Mouse (Mus musculus): ENCODE results near the gene Bcl2l14.

Gene Bcl2l14

DNA sequence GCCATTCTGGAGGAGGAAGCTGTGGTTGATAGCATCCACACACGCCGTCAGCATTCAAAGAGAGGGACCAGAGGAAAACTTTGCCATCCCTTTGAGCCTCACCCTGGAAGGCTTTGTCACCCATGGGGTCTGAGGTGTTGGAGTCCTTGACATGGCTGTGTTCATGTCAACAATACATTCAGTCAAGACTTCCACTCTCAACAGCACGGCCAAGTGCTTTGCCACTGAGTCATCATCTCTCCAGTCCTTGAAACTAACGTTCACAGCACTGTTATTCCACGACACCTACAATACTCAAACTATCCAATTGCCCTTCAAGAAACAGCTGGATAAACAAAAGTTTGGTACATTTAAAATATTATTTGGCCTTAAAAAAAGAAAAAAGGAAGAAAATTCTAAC lies 46.1 kb downstream of the Bcl2l14 start:
- no peak for DNase-seq (ENCODE audit: low spot score in 2 of 2)

DNA sequence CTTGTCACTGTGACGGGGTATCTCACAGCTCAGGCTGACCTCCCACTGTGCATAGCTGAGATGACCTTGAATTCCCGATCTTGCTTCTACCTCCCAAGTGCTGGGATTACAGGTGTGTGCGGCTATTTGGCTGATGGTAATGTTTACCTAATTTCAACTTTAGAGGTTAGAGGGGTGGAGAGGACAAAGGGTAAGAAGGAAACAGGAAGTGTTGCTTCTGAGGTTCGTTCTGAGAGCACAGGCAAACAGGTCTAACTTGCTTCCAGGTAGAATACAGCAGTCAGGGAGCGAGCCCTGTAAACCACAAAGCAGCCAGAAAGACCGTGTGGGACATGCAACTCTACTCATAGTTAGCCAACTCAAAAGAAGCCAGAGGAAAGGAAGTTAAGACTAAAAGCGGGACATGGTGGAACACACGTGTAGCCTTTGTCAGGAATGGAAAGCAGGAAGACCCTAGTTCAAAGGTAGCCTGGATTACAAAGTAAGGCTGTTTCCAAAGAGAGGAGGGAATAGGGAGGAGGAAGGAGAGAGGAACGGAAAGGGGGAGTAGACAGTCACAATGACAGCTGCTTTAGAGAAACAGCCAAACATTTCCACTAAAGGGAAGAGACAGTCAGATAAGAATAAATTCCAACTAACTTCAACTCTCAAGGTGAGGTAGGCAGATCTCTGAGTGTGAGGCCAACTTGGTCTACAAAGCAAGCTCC lies 47.2 kb downstream of the Bcl2l14 start:
- no peak for DNase-seq (ENCODE audit: low spot score in 2 of 2)

DNA sequence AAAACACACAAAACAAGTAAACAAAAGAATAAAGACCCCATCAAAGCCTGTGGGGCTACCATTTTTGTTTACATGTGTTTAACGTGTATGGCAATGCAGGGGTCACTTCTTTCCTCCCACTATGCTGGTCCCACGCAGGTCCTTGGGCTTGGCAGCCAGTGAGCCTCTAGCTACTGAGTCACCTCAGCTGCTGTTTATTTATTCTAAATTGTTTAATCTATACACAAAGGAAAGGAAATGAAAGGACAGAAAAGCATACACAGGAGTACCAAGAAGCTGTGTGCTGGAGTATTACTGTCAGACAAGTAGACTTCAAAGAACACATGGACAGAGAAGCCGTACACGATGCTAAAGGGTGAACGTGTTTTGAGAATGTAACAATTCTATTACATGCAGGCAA lies 47.8 kb downstream of the Bcl2l14 start:
- no peak for DNase-seq (ENCODE audit: low spot score in 2 of 2)

DNA sequence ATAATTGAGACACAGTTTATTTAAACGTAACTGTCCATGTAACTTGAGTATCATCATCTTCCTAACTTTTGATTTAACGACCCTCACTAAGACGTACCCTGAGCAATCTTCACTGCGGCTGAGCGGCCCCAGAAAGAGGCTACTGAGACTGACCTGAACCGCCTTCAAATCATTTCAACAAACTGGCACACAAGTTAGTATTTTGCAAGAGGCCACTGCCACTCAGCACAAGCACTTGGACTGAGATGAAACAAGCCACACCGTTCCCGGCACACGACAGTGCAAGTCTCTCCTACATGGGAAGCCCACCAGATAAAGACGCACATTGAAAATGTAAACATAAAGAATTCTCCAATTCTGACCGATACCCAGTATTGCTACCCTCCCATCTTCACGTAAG lies 52.3 kb downstream of the Bcl2l14 start:
- no peak for DNase-seq (ENCODE audit: low spot score in 2 of 2)

- DNase-seq (ENCODE audit: low spot score in 2 of 2) = no peak
Observed at GRCm38 (mm10) chr6:134449958-134450357, 53.8 kb downstream of the Bcl2l14 start.

GRCm38 (mm10) chr6:134450661-134451119 lies 54.6 kb downstream of the Bcl2l14 start:
- DNase-seq (ENCODE audit: low spot score in 2 of 2) = no peak

DNA sequence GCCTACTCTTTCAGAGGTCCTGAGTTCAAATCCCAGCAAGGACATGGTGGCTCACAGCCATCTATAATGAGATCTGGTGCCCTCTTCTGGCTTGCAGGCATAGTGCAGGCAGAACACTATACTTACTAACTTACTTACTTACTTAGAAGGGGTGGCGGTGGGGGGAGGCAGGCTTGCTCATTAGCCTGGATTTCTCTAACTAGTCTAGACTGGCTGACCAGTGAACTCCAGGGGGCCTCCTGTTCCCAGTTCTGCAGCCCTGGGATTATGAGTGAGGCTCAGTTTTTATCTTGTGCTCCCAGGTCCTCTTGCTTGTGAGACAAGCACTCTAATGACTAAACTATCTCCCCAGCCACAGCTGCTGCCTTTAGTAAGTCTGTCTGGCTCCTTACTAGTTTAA lies 58.0 kb downstream of the Bcl2l14 start:
- peak in 1 of 2 experiments; percentile 39 for DNase-seq (ENCODE audit: low spot score in 2 of 2)

DNA sequence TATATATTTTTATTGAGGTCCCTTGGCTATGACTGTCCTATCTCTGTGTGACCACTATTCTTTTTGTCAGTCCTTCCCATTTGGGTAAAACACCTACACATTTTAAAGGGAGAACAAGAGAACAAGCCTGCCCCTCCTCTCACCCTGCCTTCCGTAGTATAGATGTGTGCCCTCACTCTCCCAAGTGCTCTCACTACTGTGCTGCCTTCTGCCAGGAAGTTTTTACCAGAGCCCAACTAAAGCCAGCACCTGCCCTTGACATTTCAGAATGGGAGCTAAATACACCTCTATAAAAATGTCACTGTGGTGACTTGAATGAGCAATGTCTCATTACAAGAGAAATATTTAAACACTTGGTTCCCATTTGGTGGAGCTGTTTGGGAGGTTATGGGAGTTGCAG lies 62.3 kb downstream of the Bcl2l14 start:
- DNase-seq (ENCODE audit: low spot score in 2 of 2) = no peak

GRCm38 (mm10) chr6:134461175-134461574 lies 65.1 kb downstream of the Bcl2l14 start:
- no peak for DNase-seq (ENCODE audit: low spot score in 2 of 2)

DNA sequence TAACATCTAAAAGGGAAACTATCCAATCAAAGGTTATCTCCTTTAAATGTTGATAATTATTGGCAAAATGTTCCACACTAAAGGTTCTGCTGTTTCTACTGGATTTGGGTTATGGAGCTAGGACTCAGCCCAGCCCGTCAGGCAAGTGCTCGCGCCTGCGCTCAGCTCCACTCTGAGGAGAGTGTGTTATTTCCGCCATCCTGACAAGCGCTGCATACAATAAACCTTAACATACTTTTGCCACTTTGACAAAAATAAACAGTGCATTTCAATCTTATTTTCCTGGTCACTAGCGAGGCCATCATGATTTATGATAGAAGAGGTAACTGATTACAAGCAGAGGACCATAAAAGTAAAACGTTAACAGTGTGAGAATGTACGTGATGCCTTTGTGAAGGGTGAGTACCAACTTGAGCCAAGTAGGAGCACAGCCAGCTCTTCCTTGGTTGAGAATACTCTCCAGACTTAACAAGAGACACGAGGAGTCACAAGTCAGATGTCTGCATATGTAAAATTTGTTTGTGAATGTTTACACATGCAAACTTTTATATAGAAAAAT lies 70.6 kb downstream of the Bcl2l14 start:
- DNase-seq (ENCODE audit: low spot score in 2 of 2) = no peak

DNA sequence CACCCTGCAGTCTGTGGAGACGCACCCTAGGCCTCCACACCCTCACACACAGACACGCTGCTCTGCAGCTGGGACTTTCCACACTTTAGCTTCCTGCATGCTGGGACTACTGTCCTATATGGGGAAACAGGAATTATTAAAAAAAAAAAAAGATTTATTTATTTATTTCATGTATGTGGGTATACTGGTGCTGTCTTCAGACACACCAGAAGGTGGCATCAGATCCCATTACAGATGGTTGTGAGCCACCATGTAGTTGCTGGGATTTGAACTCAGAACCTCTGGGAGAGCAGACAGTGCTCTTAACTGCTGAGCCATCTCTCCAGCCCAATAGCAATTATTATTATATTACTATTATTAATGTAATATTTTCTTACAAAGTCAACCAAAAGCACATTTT lies 73.2 kb downstream of the Bcl2l14 start:
- no peak for DNase-seq (ENCODE audit: low spot score in 2 of 2)

DNA sequence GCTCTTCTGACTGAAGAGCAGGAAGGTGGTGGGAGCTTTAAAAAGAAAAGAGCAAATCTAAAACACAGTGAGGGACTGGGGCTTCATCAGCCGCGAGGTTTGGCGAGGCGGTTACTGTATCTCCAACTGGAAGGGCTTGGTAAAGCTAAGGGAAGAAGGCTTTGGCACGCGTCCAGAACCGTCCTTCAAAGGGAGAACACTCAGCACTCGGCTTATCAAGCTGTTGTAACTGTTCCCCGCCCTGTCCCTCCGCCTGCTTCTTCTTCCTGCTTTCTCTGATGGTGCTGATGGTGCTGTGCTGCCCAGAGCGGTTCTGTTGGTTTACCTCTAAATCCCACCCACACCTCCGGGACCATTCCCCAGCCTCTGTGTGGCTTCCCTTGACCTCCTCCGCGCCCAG lies 74.7 kb downstream of the Bcl2l14 start:
- DNase-seq (ENCODE audit: low spot score in 2 of 2) = peak; percentile 28 to 75

DNA sequence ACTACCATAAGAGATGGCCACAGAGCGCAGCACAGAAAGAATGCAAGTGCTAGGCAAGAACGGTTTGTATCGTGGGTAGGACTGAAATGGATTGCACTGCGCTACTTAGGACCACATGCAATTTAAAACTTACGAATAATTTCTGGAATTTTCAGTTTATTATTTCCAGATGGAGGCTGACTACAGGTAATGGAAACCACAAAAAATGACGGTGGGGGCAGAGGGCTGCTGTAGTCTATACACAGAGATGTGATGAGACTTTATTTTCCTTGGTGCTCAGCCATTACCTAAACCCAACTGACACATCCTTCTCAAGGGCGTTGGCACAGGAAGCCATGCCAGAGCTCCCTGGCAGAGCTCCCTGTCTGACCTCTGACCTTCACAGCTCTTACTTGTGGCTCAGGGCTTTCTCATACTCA lies 77.0 kb downstream of the Bcl2l14 start:
- no peak for DNase-seq (ENCODE audit: low spot score in 2 of 2)

DNA sequence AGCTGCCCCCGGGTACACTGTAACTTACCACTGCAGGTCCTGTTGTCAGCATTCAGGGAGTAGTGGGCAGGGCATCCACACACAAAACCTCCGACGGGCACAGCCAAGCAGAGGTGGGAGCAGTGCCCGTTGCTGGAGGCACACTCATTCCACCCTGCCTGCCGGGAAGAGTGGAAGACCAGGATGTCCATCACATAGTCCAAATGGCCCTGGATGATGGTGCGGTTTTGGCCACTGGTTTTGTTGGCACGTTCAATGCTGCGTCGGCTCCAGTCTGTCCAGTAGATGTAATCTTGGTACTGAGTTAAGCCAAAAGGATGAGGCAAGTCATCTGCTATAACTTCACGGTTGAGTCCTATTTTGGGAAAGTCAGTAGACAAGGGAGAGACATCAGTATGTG lies 83.4 kb downstream of the Bcl2l14 start:
- DNase-seq (ENCODE audit: low spot score in 2 of 2) = no peak

- DNase-seq (ENCODE audit: low spot score in 2 of 2) = no peak
Observed at GRCm38 (mm10) chr6:134486318-134486717, 90.2 kb downstream of the Bcl2l14 start.
